Mouse (Mus musculus): ENCODE data around the gene Il9r.

DNA sequence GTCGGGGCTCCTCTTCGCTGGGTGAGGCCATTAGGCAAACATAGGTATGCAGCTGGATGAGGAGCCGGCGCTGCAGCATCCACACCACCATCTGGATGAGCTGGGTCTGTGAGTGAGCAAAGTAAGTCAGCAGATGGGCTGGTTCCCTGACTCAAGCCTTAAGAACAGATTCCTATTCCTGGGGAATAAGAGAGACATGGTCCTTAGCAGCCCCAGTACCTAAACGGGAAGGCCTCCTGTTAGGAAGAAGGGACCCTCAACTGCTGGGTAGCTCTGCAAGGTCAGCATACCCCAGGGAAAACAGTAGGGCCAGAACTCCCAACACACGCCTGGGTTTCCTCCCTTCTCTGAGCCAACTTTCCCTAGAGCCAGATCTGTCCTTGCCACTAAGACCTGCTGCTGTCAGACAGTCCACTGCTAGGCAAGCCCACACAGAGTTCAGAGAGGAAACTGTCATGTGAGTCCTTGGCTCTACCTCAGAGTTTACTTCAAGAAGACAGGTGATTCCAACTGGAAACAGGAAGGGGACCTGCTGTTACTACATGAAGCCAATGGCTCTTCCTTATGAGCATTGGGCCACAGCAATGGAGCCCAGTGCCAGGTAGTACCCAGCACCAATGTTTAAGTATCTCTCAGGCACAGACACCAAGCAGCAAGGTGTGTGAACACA, 34.9 kb upstream of the Il9r start:
- TF ChIP-seq CTCF (IDR thresholded peaks at IDR 0.05; ENCODE audit: extremely low read depth, insufficient read depth, insufficient read length, insufficient replicate concordance) = no peak
- TF ChIP-seq POLR2A (IDR thresholded peaks at IDR 0.05; ENCODE audit: low read depth, low read length) = no peak

All from spleen, adult 2 months (tissue).